Mouse (Mus musculus): Measurements from ENCODE around the gene B4galnt2. TPM values are rescaled to one million over a fixed set of nuclear protein-coding genes. Genes with fewer than 3 reads are reported as not detected.
A peak's percentile ranks its signal among the peaks of the same experiment; 100 is the strongest.

Gene B4galnt2
- polyA plus RNA-seq, 1 experiment from 2014 or later = 0.10 TPM

- no peaks in the 10 kb centered on the region for H3K9me3 ChIP-seq (replicated peaks)
- WGBS = 56% methylated on average over 6 of the region's 6 CpGs
- peaks cover 39% of the 10 kb centered on the region for H3K4me1 ChIP-seq
- H3K4me3 ChIP-seq = no peak overlapping the region
- H3K27ac ChIP-seq = no peak overlapping the region
- peaks cover 94% of the 10 kb centered on the region for H3K27me3 ChIP-seq (ENCODE audit: low read depth, poor library complexity, severe bottlenecking)
- no peak for DNase-seq (ENCODE audit: low spot score)
- H3K36me3 ChIP-seq = no peaks in the 10 kb centered on the region
Observed at GRCm38 (mm10) chr11:95826317-95827167, 88.1 kb downstream of the B4galnt2 start.

DNA sequence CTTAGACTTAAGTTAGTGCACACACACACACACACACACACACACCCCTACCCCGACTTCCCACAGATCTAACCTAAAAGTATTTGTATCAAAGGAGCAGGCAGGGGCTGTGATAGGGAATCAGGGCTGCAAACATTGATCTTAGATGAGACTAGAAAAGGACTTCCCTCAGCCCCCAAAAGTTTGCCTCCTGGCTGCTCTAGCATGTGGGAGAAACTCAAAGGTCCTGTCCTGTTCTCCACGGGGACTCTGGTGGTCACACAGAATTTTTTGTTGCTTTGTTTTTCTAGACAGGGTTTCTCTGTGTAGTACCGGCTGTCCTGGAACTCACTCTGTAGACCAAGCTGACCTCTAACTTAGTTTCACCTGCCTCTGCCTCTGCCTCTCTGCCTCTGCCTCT, 89.1 kb downstream of the B4galnt2 start:
- no peak for DNase-seq (ENCODE audit: low spot score)
- Histone ChIP-seq H3K36me3 (no peaks in the 10 kb centered on the region), H3K27ac (no peak overlapping the region), H3K9me3 (replicated peaks) (no peaks in the 10 kb centered on the region), H3K4me3 (no peak overlapping the region), H3K27me3 (ENCODE audit: low read depth, poor library complexity, severe bottlenecking) (peaks cover 94% of the 10 kb centered on the region), H3K4me1 (peaks cover 30% of the 10 kb centered on the region)
- WGBS = 63% methylated on average over 3 of the region's 3 CpGs

DNA sequence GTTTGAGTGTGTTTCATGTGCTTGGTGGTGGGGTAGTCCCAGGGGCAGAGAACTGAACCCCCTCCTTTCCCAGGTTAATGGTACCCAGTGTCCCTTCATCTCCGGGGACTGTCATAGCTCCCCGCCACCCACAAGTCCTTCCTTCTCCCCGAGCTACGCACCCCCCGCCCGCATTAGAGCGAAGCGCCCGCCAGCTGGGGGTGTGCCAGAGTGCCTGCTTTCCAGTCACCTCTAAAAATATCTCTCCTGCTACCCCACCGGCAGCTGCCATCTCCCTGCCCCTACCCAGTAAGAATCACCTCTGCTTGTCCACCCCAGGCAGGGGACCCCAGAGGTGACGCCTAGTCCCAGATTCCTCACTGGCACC, 89.8 kb downstream of the B4galnt2 start:
- H3K4me1 ChIP-seq = peaks cover 23% of the 10 kb centered on the region
- peak overlapping the region; percentile 83; the same call in 1 of the 2 replicates for H3K27ac ChIP-seq
- peaks cover 87% of the 10 kb centered on the region for H3K27me3 ChIP-seq (ENCODE audit: low read depth, poor library complexity, severe bottlenecking)
- H3K4me3 ChIP-seq = peak overlapping the region; percentile 72
- H3K36me3 ChIP-seq = no peaks in the 10 kb centered on the region
- H3K9me3 ChIP-seq (replicated peaks) = no peaks in the 10 kb centered on the region
- 3% methylated on average over 11 of the region's 11 CpGs for WGBS
- DNase-seq (ENCODE audit: low spot score) = peak; percentile 52

- Histone ChIP-seq H3K36me3 (no peaks in the 10 kb centered on the region), H3K27me3 (ENCODE audit: low read depth, poor library complexity, severe bottlenecking) (peaks cover 81% of the 10 kb centered on the region), H3K4me3 (peak within 1 kb of the TSS; percentile 72), H3K4me1 (peaks cover 23% of the 10 kb centered on the region), H3K27ac (peak within 1 kb of the TSS; percentile 83), H3K9me3 (replicated peaks) (no peaks in the 10 kb centered on the region)
- WGBS = under 1% methylated on average over 76 of the region's 78 CpGs
- peak; percentile 95 for DNase-seq (ENCODE audit: low spot score)
Observed at GRCm38 (mm10) chr11:95824071-95824876, 90.4 kb downstream of the B4galnt2 start, which contains the start of gene Phospho1. Gene Phospho1, plus strand, starts transcription at chr11:95824499.

GRCm38 (mm10) chr11:95822437-95822836, 92.3 kb downstream of the B4galnt2 start:
- Histone ChIP-seq H3K36me3 (no peaks in the 10 kb centered on the region), H3K4me1 (peaks cover 23% of the 10 kb centered on the region), H3K9me3 (replicated peaks) (no peaks in the 10 kb centered on the region), H3K4me3 (no peak overlapping the region), H3K27me3 (ENCODE audit: low read depth, poor library complexity, severe bottlenecking) (peaks cover 64% of the 10 kb centered on the region), H3K27ac (no peak overlapping the region)
- WGBS = 87% methylated on average over 4 of the region's 4 CpGs
- no peak for DNase-seq (ENCODE audit: low spot score)

GRCm38 (mm10) chr11:95821511-95821910, 93.2 kb downstream of the B4galnt2 start:
- no peak for DNase-seq (ENCODE audit: low spot score)
- 90% methylated on average over 3 of the region's 3 CpGs for WGBS

GRCm38 (mm10) chr11:95819138-95819537, 95.6 kb downstream of the B4galnt2 start:
- Histone ChIP-seq H3K36me3 (no peaks in the 10 kb centered on the region), H3K9me3 (replicated peaks) (no peaks in the 10 kb centered on the region), H3K27ac (no peak overlapping the region), H3K4me1 (peaks cover 11% of the 10 kb centered on the region), H3K27me3 (ENCODE audit: low read depth, poor library complexity, severe bottlenecking) (peaks cover 35% of the 10 kb centered on the region), H3K4me3 (no peak overlapping the region)
- WGBS = 85% methylated on average over 8 of the region's 8 CpGs
- DNase-seq (ENCODE audit: low spot score) = no peak

More at GRCm38 (mm10) chr11:95821511-95821910, 93.2 kb downstream of the B4galnt2 start:
- Histone ChIP-seq H3K4me1 (peaks cover 23% of the 10 kb centered on the region), H3K27me3 (ENCODE audit: low read depth, poor library complexity, severe bottlenecking) (peaks cover 56% of the 10 kb centered on the region), H3K36me3 (no peaks in the 10 kb centered on the region), H3K27ac (no peak overlapping the region), H3K4me3 (no peak overlapping the region), H3K9me3 (replicated peaks) (no peaks in the 10 kb centered on the region)

Small RNA genes within 50 kb of the gene (microRNA-seq; reads per million reads assigned to microRNA genes)
- 3.5 reads per million, percentile 4 among the genes with 10 or more reads in this experiment for gene Mir3063

Other genes starting within 250 kb of the B4galnt2 start
- 293 and 361 TPM in 2 replicates for gene Phb, start 247.9 kb downstream of the B4galnt2 start, polyA plus RNA-seq (2016; fragmentation: Nextera tagmentation; extraction: Ambion mirVana)
- gene Zfp652, start 202.2 kb downstream of the B4galnt2 start, polyA plus RNA-seq (2016; fragmentation: Nextera tagmentation; extraction: Ambion mirVana) = 18.0 and 21.5 TPM in 2 replicates
- gene B130006D01Rik, start 191.3 kb downstream of the B4galnt2 start, polyA plus RNA-seq (2016; fragmentation: Nextera tagmentation; extraction: Ambion mirVana) = 2.3 TPM in 2 replicates
- not detected in 2 replicates for gene Phospho1, start 90.4 kb downstream of the B4galnt2 start, polyA plus RNA-seq (2016; fragmentation: Nextera tagmentation; extraction: Ambion mirVana)
- gene Gngt2, start 77.7 kb downstream of the B4galnt2 start, polyA plus RNA-seq (2016; fragmentation: Nextera tagmentation; extraction: Ambion mirVana) = 8.9 and 9.3 TPM in 2 replicates
- 4.0 and 4.4 TPM in 2 replicates for gene Abi3, start 72.4 kb downstream of the B4galnt2 start, polyA plus RNA-seq (2016; fragmentation: Nextera tagmentation; extraction: Ambion mirVana)
- gene Igf2bp1, start 91.0 kb upstream of the B4galnt2 start, polyA plus RNA-seq (2016; fragmentation: Nextera tagmentation; extraction: Ambion mirVana) = 165 and 181 TPM in 2 replicates
- gene Gip, start 109.7 kb upstream of the B4galnt2 start, polyA plus RNA-seq (2016; fragmentation: Nextera tagmentation; extraction: Ambion mirVana) = not detected in 2 replicates
- gene Snf8, start 120.0 kb upstream of the B4galnt2 start, polyA plus RNA-seq (2016; fragmentation: Nextera tagmentation; extraction: Ambion mirVana) = 108 TPM in 2 replicates
- gene Ube2z, start 150.5 kb upstream of the B4galnt2 start, polyA plus RNA-seq (2016; fragmentation: Nextera tagmentation; extraction: Ambion mirVana) = 37.5 and 38.3 TPM in 2 replicates
- gene Atp5g1, start 160.8 kb upstream of the B4galnt2 start, polyA plus RNA-seq (2016; fragmentation: Nextera tagmentation; extraction: Ambion mirVana) = 569 and 674 TPM in 2 replicates
- not detected in 2 replicates for gene Calcoco2, start 197.1 kb upstream of the B4galnt2 start, polyA plus RNA-seq (2016; fragmentation: Nextera tagmentation; extraction: Ambion mirVana)
- gene Ttll6, start 218.9 kb upstream of the B4galnt2 start, polyA plus RNA-seq (2016; fragmentation: Nextera tagmentation; extraction: Ambion mirVana) = not detected in 2 replicates

All from limb, embryonic 10.5 days (tissue).